Mouse (Mus musculus) cortical plate, adult 2 months (tissue): ENCODE measurements around the gene Traf4.

Source experiments
- CTCF ChIP-seq: fragments of 200-500 bp; IDR thresholded peaks from 2 replicates; pipeline ENCODE4 v1.5.1; 2011; ENCODE audit warnings: mild to moderate bottlenecking, control low read depth, low read length; ENCODE audit not compliant: insufficient read depth; ENCODE audit errors: extremely low read depth
- POLR2A ChIP-seq: fragments of 200-500 bp; IDR thresholded peaks from 2 replicates; pipeline ENCODE4 v1.6.1; 2011; ENCODE audit warnings: mild to moderate bottlenecking, low read length, control low read depth; ENCODE audit not compliant: insufficient read depth; ENCODE audit errors: extremely low read depth

GRCm38 (mm10) chr11:78190041-78190440, 24.7 kb upstream of the Traf4 start:
- no peak for TF ChIP-seq POLR2A
- TF ChIP-seq CTCF: no peak
